Mouse (Mus musculus) ES-CJ7 (cell line): ENCODE data around the gene Tapt1.
"Not testable (repeated sequence)": the region's sequence is repeated elsewhere in the genome, so short reads cannot be mapped to it uniquely, and the experiment has no call there.

Experiments
- DNase-seq: peaks from one replicate; pipeline ENCODE4 v3.0.0; 2011; ENCODE audit warnings: low read depth, low spot score

Gene Tapt1

DNA sequence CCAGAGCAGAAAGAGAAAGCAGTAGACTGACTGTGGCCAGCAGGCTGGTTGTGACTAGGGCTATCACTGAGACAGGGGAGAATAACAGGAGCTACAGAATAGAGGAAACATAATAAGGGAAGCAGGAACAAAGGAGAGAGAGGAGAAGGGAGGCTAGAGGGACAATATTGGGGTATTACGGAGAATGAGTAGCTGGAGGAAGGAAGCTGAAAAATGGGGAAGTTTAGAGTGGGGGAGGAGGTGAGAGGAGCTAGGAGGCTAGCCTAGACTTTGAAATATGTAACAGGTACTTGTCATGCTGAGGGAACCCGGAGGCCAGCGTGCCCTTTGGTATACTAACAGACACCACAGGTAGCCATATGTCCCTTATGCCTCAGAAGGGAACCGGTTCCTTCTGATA, 98.9 kb downstream of the Tapt1 start:
- no peak for DNase-seq

DNA sequence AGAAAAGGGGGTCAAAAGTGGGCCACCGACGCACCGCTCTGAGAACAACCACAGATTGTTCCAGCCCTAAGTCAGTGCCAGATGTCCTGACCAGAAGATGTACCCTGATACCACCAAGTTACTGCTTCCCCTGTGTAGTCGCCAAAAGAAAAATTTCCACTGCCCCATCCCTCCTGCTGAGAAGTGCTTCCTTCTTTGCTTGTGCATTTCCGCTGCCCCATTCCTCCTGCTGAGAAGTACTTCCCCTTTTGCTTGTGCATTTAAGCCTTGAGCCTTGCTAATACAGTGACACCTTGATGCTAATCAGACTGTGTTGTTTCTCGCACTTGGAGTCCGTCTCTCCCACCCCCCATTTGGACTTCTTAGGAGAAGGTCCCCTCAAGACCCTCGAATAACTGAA, 99.9 kb downstream of the Tapt1 start:
- DNase-seq, result not testable (repeated sequence)
